Mouse (Mus musculus): ENCODE results near the gene Ablim1.

DNA sequence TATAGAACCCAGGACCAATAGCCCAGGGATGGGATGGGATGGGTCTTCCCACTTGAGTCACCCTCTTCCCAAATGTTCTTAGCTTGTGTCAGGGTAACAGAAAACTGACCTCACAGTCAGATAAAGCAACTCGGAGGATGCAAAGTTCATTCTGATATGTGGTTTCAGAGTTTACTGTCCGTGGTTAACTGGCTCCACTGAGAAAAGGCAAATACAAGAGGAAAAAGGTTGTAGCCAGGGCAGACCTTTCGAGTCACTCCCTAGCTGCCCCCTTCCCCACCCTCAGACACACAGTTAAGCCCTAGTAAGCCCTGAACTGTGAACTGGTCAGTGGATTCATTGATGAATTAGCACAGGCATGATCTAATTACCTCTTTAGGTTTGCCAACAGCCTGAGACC is 7.1 kb upstream of the Ablim1 start:
- TF ChIP-seq POLR2A (IDR thresholded peaks at IDR 0.05; ENCODE audit: insufficient read depth, low read depth, low read length) (no peak), CTCF (IDR thresholded peaks at IDR 0.05) (no peak), EP300 (IDR thresholded peaks at IDR 0.05; ENCODE audit: insufficient read depth, low read depth, low read length) (no peak)

Data from heart, adult 2 months (tissue).